Comparison of ENCODE assay signal across 12 mouse cellular contexts in the genomic region with DNA sequence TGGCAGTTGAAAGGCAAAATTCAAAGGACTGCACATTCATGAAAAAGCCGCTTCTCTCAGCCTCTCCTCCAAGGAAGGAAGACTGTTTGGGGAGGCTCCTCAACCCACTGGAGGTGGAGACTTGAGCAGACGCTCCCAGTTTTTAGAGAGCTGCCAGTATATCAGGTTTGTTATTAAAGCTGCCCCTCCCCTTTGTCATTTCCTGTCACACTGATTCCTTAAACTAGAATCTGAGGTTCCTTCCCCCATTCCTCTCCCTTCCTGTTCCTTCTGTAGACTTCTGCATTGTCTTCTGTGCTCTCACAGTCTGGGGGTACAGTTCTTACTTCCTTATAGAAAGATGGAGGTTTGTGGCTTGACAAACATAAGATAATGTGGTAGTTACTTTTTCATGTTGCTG.
DNase-seq lines count a peak whose midpoint lies in the region; ATAC-seq and TF ChIP-seq lines count a peak whose summit lies in the region.
"Had no signal": no experiment of that assay in that cellular context is flagged by ENCODE, and none has a peak within 500 bp of the region (broad histone marks: within the 10 kb centered on the region; RNA-seq: fewer than 3 reads in every experiment).

No protein-coding gene starts in this region.

- no peak overlapping the region for H3K9ac ChIP-seq in forebrain, embryonic 13.5 days
- H3K9ac ChIP-seq: heart, embryonic 15.5 days; intestine, embryonic 15.5 days had no signal

- TF ChIP-seq CTCF in lung, adult 2 months (IDR thresholded peaks at IDR 0.05; ENCODE audit: insufficient read depth, low read length), result no peak

- no peak overlapping the region for H3K27ac ChIP-seq in limb, embryonic 10.5 days
- no peak overlapping the region for H3K27ac ChIP-seq in forebrain, embryonic 13.5 days
- H3K27ac ChIP-seq: heart, embryonic 15.5 days; intestine, embryonic 15.5 days; layer of hippocampus, adult 2 months had no signal

- H3K4me1 ChIP-seq in lung, adult 2 months (ENCODE audit: control insufficient read depth, insufficient read depth, low read length), result no peaks in the 10 kb centered on the region; the same call in 1 of the 2 replicates
- H3K4me1 ChIP-seq in limb, embryonic 10.5 days, result peaks cover 16% of the 10 kb centered on the region
- H3K4me1 ChIP-seq in forebrain, embryonic 13.5 days, result no peaks in the 10 kb centered on the region

- no peak overlapping the region for H3K4me3 ChIP-seq in lung, adult 2 months (replicated peaks; ENCODE audit: extremely low read depth, low read depth, low read length)
- no peak overlapping the region for H3K4me3 ChIP-seq in limb, embryonic 10.5 days
- H3K4me3 ChIP-seq in forebrain, embryonic 13.5 days, result no peak overlapping the region
- H3K4me3 ChIP-seq: heart, embryonic 15.5 days; intestine, embryonic 15.5 days; layer of hippocampus, adult 2 months had no signal

- no peak overlapping the region for H3K4me2 ChIP-seq in forebrain, embryonic 13.5 days
- H3K4me2 ChIP-seq: heart, embryonic 15.5 days; intestine, embryonic 15.5 days had no signal

- peak; percentile 39 for DNase-seq in heart, adult 8-10 months (ENCODE audit: low spot score)
- no peak for DNase-seq in heart, postnatal 10 days
- peak; percentile 7 for DNase-seq in lung, postnatal 10 days
- DNase-seq in lung, adult 2 months, result no peak
- DNase-seq in limb, embryonic 10.5 days (ENCODE audit: low spot score), result peak; percentile 7
- peak; percentile 52 for DNase-seq in splenic B cell, adult 2 months (ENCODE audit: low read depth, low spot score)
- DNase-seq in adrenal gland, postnatal 14 days, result no peak
- DNase-seq: thymus, adult 18-20 months had no signal

- ATAC-seq in forebrain, embryonic 13.5 days, result no peak
- ATAC-seq: intestine, embryonic 15.5 days had no signal

- 13% methylated on average over 2 of the region's 2 CpGs for WGBS in lung, adult 2 months
- WGBS in limb, embryonic 10.5 days, result 42% methylated on average over 2 of the region's 2 CpGs
- WGBS in forebrain, embryonic 13.5 days, result 37% methylated on average over 2 of the region's 2 CpGs

- intact Hi-C loops in heart, postnatal 10 days (cut with DNase I), result no loop called here

- no peak for TF ChIP-seq POLR2A in lung, adult 2 months (IDR thresholded peaks at IDR 0.05; ENCODE audit: borderline replicate concordance, extremely low read depth, low read depth, low read length)

- H3K9me3 ChIP-seq in limb, embryonic 10.5 days (replicated peaks), result no peaks in the 10 kb centered on the region
- no peaks in the 10 kb centered on the region for H3K9me3 ChIP-seq in forebrain, embryonic 13.5 days (replicated peaks)
- H3K9me3 ChIP-seq: heart, embryonic 15.5 days; intestine, embryonic 15.5 days had no signal

- H3K36me3 ChIP-seq in limb, embryonic 10.5 days, result no peaks in the 10 kb centered on the region
- H3K36me3 ChIP-seq in splenic B cell, adult 2 months (ENCODE audit: control insufficient read depth, insufficient read depth, low read length, poor library complexity, severe bottlenecking), result no peaks in the 10 kb centered on the region
- no peaks in the 10 kb centered on the region for H3K36me3 ChIP-seq in forebrain, embryonic 13.5 days (ENCODE audit: poor library complexity, severe bottlenecking)
- H3K36me3 ChIP-seq: heart, embryonic 15.5 days; intestine, embryonic 15.5 days had no signal

- 0 out of 2 replicates have a peak, but pooled peaks cover 5% of the 10 kb centered on the region for H3K27me3 ChIP-seq in limb, embryonic 10.5 days (ENCODE audit: low read depth, poor library complexity, severe bottlenecking)
- H3K27me3 ChIP-seq in splenic B cell, adult 2 months (ENCODE audit: control insufficient read depth, insufficient read depth, low read length, poor library complexity, severe bottlenecking), result no peaks in the 10 kb centered on the region
- H3K27me3 ChIP-seq in forebrain, embryonic 13.5 days, result no peaks in the 10 kb centered on the region
- H3K27me3 ChIP-seq: heart, embryonic 15.5 days; intestine, embryonic 15.5 days had no signal

Comparison
In these comparisons a context has a peak if more than half of its experiments do, and no peak if none do; other contexts are left out.
1. DNase-seq: peak in heart, adult 8-10 months (single experiment), lung, postnatal 10 days (single experiment), limb, embryonic 10.5 days (single experiment) and splenic B cell, adult 2 months (single experiment); none in heart, postnatal 10 days (0 of 2), lung, adult 2 months (single experiment) and adrenal gland, postnatal 14 days (single experiment).